Mouse (Mus musculus) embryonic facial prominence, embryonic 11.5 days (tissue): ENCODE results near the gene Rpl29. TPM values are rescaled to one million over a fixed set of nuclear protein-coding genes. Genes with fewer than 3 reads are reported as not detected.

Experiments used
- ATAC-seq: fragments of 200-750 bp; cut with Nextera tagmentation; replicated peaks from 2 replicates; pipeline ENCODE4 v1.8.0; 2017; ENCODE audit warnings: low read depth; ENCODE audit not compliant: insufficient number of reproducible peaks, low FRiP score, low TSS enrichment
- DNase-seq: peaks from one replicate; pipeline ENCODE4 v3.0.0-alpha.2; 2015; ENCODE audit warnings: low spot score
- H3K27ac ChIP-seq: fragments of 300-500 bp; sonication (generic); replicated peaks from 2 replicates; pipeline ENCODE4 v1.5.1; 2014; ENCODE audit warnings: mild to moderate bottlenecking, low read depth, low read length, control low read depth
- H3K27me3 ChIP-seq: fragments of 300-500 bp; sonication (generic); 2 replicates; pipeline ENCODE4 v1.6.1; 2014; ENCODE audit warnings: mild to moderate bottlenecking, low read length, moderate library complexity, mixed read lengths; ENCODE audit not compliant: control insufficient read depth, insufficient read depth
- H3K36me3 ChIP-seq: fragments of 300-500 bp; sonication (generic); replicated peaks from 2 replicates; pipeline ENCODE4 v1.6.1; 2014; ENCODE audit warnings: low read depth, mild to moderate bottlenecking, low read length, moderate library complexity, mixed read lengths; ENCODE audit not compliant: control insufficient read depth, insufficient read depth
- H3K4me1 ChIP-seq: fragments of 300-500 bp; sonication (generic); 2 replicates; pipeline ENCODE4 v1.6.1; 2014; ENCODE audit warnings: low read length, mixed read lengths; ENCODE audit not compliant: control insufficient read depth, insufficient read depth
- H3K4me2 ChIP-seq: fragments of 300-500 bp; sonication (generic); 2 replicates; pipeline ENCODE4 v1.6.1; 2014; ENCODE audit warnings: low read depth, mild to moderate bottlenecking, control low read depth, low read length, moderate library complexity
- H3K4me3 ChIP-seq: fragments of 300-500 bp; sonication (generic); 2 replicates; pipeline ENCODE4 v1.5.1; 2014; ENCODE audit warnings: low read depth, low read length, control low read depth
- H3K9ac ChIP-seq: fragments of 300-500 bp; sonication (generic); replicated peaks from 2 replicates; pipeline ENCODE4 v1.6.1; 2014; ENCODE audit warnings: mild to moderate bottlenecking, control low read depth, low read length
- H3K9me3 ChIP-seq: fragments of 300-500 bp; sonication (generic); replicated peaks from 2 replicates; pipeline ENCODE4 v1.6.1; 2016; ENCODE audit warnings: mild to moderate bottlenecking, low read length, inconsistent platforms, mixed read lengths; ENCODE audit not compliant: control insufficient read depth
- WGBS: fragments of 180-500 bp; shearing (Covaris S2); extraction: QIAGEN DNeasy Blood & Tissue Kit; methylation state at CpG from one replicate; pipeline ENCODE4 v1.1.7; 2014; 5-methylcytosine and 5-hydroxymethylcytosine counted together
- polyA plus RNA-seq: library from polyadenylated mRNA; unstranded; fragments of >200 nt; fragmentation: Nextera tagmentation; extraction: Ambion mirVana; gene quantifications from 2 replicates; pipeline ENCODE4 v1.2.1, GENCODE M21; 2014

Gene Rpl29
- polyA plus RNA-seq, 1 experiment from 2014 or later: 1,040 TPM

DNA sequence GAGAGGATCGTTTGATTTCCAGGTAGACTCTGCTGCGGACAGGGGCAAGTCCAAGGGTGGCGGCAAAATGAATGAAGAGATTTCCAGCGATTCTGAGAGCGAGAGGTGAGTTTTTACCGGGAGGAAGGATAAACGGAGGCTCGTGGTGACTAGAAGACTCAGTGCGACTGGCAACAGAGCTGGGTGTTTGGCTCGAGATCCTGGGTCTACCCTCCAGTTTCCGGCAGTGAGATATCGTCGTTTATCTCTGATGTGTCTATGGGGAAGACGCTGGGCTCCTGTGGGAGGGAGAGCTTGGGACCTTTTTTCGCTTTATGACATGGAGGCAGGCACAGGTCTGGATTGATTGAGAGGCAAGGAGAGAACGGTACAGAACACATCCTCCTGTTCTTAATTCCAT is 48.4 kb downstream of the Rpl29 start:
- DNase-seq (no peak), ATAC-seq (no peak)
- WGBS: 3% methylated on average over 16 of the region's 16 CpGs
- H3K9ac ChIP-seq: peak overlapping the region; percentile 70
- peaks cover 10% of the 10 kb centered on the region for H3K4me1 ChIP-seq
- H3K36me3 ChIP-seq: no peaks in the 10 kb centered on the region; the same call in 1 of the 2 replicates
- peak overlapping the region; percentile 66 for H3K4me3 ChIP-seq
- H3K27ac ChIP-seq: no peak overlapping the region
- no peaks in the 10 kb centered on the region for H3K9me3 ChIP-seq
- no peaks in the 10 kb centered on the region for H3K27me3 ChIP-seq
- peak overlapping the region; percentile 83 for H3K4me2 ChIP-seq

DNA sequence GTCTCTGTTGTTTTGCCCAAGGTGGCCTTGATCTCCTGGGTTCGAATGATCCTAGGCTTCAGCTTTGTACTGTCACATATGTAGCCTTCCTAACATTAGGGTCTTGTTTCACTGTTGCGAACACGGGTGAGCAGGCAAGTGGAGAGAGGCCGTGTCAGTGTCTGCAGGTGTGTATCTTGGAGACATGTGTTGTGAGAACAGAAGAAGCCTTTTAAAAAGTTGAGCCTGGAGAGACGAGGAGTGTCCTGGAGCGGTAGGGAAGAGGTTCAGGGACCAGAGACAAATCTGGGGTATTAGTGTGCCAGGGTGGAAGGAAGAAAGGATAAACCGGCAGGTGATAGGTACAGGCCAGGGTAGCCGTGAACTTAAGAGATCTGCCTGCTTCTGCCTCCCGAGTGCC is 48.8 kb downstream of the Rpl29 start:
- 84% methylated on average over 9 of the region's 9 CpGs for WGBS
- H3K4me2 ChIP-seq: peak overlapping the region; percentile 83
- H3K27ac ChIP-seq: no peak overlapping the region
- no peaks in the 10 kb centered on the region for H3K9me3 ChIP-seq
- DNase-seq (no peak), ATAC-seq (no peak)
- H3K4me3 ChIP-seq: peak overlapping the region; percentile 66
- no peaks in the 10 kb centered on the region for H3K27me3 ChIP-seq
- H3K9ac ChIP-seq: peak overlapping the region; percentile 70; the same call in 1 of the 2 replicates
- no peaks in the 10 kb centered on the region; the same call in 1 of the 2 replicates for H3K36me3 ChIP-seq
- peaks cover 10% of the 10 kb centered on the region for H3K4me1 ChIP-seq

GRCm38 (mm10) chr9:106480541-106480940 is 51.3 kb downstream of the Rpl29 start:
- Histone ChIP-seq H3K9ac (no peak overlapping the region), H3K4me3 (no peak overlapping the region), H3K36me3 (peaks cover 6% of the 10 kb centered on the region), H3K9me3 (no peaks in the 10 kb centered on the region), H3K27ac (no peak overlapping the region), H3K27me3 (no peaks in the 10 kb centered on the region), H3K4me2 (no peak overlapping the region), H3K4me1 (peaks cover 5% of the 10 kb centered on the region)
- ATAC-seq (no peak), DNase-seq (no peak)
- 96% methylated on average over 7 of the region's 7 CpGs for WGBS

GRCm38 (mm10) chr9:106481075-106481474 is 51.8 kb downstream of the Rpl29 start:
- Histone ChIP-seq H3K4me3 (no peak overlapping the region), H3K9ac (no peak overlapping the region), H3K27ac (no peak overlapping the region), H3K4me2 (no peak overlapping the region), H3K36me3 (peaks cover 6% of the 10 kb centered on the region), H3K27me3 (no peaks in the 10 kb centered on the region), H3K9me3 (no peaks in the 10 kb centered on the region), H3K4me1 (peaks cover 5% of the 10 kb centered on the region; the same call in 1 of the 2 replicates)
- WGBS: 98% methylated on average over 15 of the region's 15 CpGs
- ATAC-seq: no peak
- no peak for DNase-seq

Other genes with a start within 250 kb of the Rpl29 start
- gene Ppm1m, start 229.7 kb upstream of the Rpl29 start, polyA plus RNA-seq: 25.8 and 29.1 TPM in 2 replicates
- gene Twf2, start 226.3 kb upstream of the Rpl29 start, polyA plus RNA-seq: 66.5 and 75.5 TPM in 2 replicates
- not detected in 2 replicates for gene Tlr9, start 206.9 kb upstream of the Rpl29 start, polyA plus RNA-seq
- gene Alas1, start 180.8 kb upstream of the Rpl29 start, polyA plus RNA-seq: 95.1 and 97.4 TPM in 2 replicates
- 29.7 and 34.2 TPM in 2 replicates for gene Poc1a, start 148.4 kb upstream of the Rpl29 start, polyA plus RNA-seq
- 52.2 and 55.1 TPM in 2 replicates for gene Dusp7, start 60.8 kb upstream of the Rpl29 start, polyA plus RNA-seq
- gene Acy1, start 8.9 kb downstream of the Rpl29 start, polyA plus RNA-seq: 36.9 and 41.2 TPM in 2 replicates
- 4.9 and 8.8 TPM in 2 replicates for gene Abhd14b, start 18.0 kb downstream of the Rpl29 start, polyA plus RNA-seq
- 41.9 and 43.5 TPM in 2 replicates for gene Abhd14a, start 18.2 kb downstream of the Rpl29 start, polyA plus RNA-seq
- 165 and 189 TPM in 2 replicates for gene Pcbp4, start 23.8 kb downstream of the Rpl29 start, polyA plus RNA-seq
- 0.10 and 0.31 TPM in 2 replicates for gene Gpr62, start 36.5 kb downstream of the Rpl29 start, polyA plus RNA-seq
- 43.2 and 48.6 TPM in 2 replicates for gene Rrp9, start 46.5 kb downstream of the Rpl29 start, polyA plus RNA-seq
- 1.8 and 1.9 TPM in 2 replicates for gene Parp3, start 47.5 kb downstream of the Rpl29 start, polyA plus RNA-seq
- gene Iqcf1, start 70.5 kb downstream of the Rpl29 start, polyA plus RNA-seq: not detected in 2 replicates
- gene Iqcf5, start 85.1 kb downstream of the Rpl29 start, polyA plus RNA-seq: not detected in 2 replicates
- not detected in 2 replicates for gene Iqcf3, start 132.2 kb downstream of the Rpl29 start, polyA plus RNA-seq
- gene Iqcf4, start 141.5 kb downstream of the Rpl29 start, polyA plus RNA-seq: not detected in 2 replicates
- gene Iqcf6, start 197.1 kb downstream of the Rpl29 start, polyA plus RNA-seq: not detected in 2 replicates
- 3.6 TPM in 2 replicates for gene Grm2, start 226.6 kb downstream of the Rpl29 start, polyA plus RNA-seq